Mouse (Mus musculus) heart, adult 9 months (tissue): ENCODE data around the gene Scube3.
A peak's percentile ranks its signal among the peaks of the same experiment; 100 is the strongest.

Source experiments
- DNase-seq, 2 experiments: peaks; one replicate each; pipeline ENCODE4 v3.0.0; 2022; ENCODE audit warnings: low spot score in 2 of 2

Scube3 gene

GRCm38 (mm10) chr17:28133193-28133592, 8.7 kb upstream of the Scube3 start:
- peak; percentile 13 to 18 for DNase-seq

GRCm38 (mm10) chr17:28135496-28135895, 6.4 kb upstream of the Scube3 start:
- DNase-seq: no peak

GRCm38 (mm10) chr17:28136266-28136665, 5.7 kb upstream of the Scube3 start:
- no peak for DNase-seq

GRCm38 (mm10) chr17:28138013-28138412, 3.9 kb upstream of the Scube3 start:
- no peak for DNase-seq

- no peak for DNase-seq
Observed at GRCm38 (mm10) chr17:28138685-28139084, 3.3 kb upstream of the Scube3 start.

GRCm38 (mm10) chr17:28140431-28141204, 1.3 kb upstream of the Scube3 start:
- no peak for DNase-seq

GRCm38 (mm10) chr17:28141205-28141650, 713 bp upstream of the Scube3 start:
- DNase-seq: no peak

GRCm38 (mm10) chr17:28142700-28143610, 1.0 kb downstream of the Scube3 start:
- no peak for DNase-seq

GRCm38 (mm10) chr17:28143751-28144150, 1.8 kb downstream of the Scube3 start:
- DNase-seq: no peak

GRCm38 (mm10) chr17:28144241-28144640, 2.3 kb downstream of the Scube3 start:
- no peak for DNase-seq

GRCm38 (mm10) chr17:28148288-28148687, 6.3 kb downstream of the Scube3 start:
- no peak for DNase-seq

GRCm38 (mm10) chr17:28149734-28150133, 7.8 kb downstream of the Scube3 start:
- DNase-seq: no peak

GRCm38 (mm10) chr17:28150456-28150855, 8.5 kb downstream of the Scube3 start:
- DNase-seq: no peak

GRCm38 (mm10) chr17:28153095-28153494, 11.2 kb downstream of the Scube3 start:
- DNase-seq: no peak

- DNase-seq: no peak
Observed at GRCm38 (mm10) chr17:28154970-28155369, 13.0 kb downstream of the Scube3 start.

- no peak for DNase-seq
Observed at GRCm38 (mm10) chr17:28160361-28160760, 18.4 kb downstream of the Scube3 start.

GRCm38 (mm10) chr17:28161310-28161881, 19.5 kb downstream of the Scube3 start:
- no peak for DNase-seq

GRCm38 (mm10) chr17:28163666-28164065, 21.7 kb downstream of the Scube3 start:
- DNase-seq: peak; percentile 48 to 50

GRCm38 (mm10) chr17:28170460-28171305, 28.7 kb downstream of the Scube3 start:
- DNase-seq: no peak

GRCm38 (mm10) chr17:28172690-28173089, 30.7 kb downstream of the Scube3 start:
- no peak for DNase-seq

GRCm38 (mm10) chr17:28176775-28177539, 35.0 kb downstream of the Scube3 start, which contains the start of gene Zfp523:
Zfp523 (plus strand) TSS chr17:28177129.
- DNase-seq: peak; percentile 91
